Mouse (Mus musculus): Measurements from ENCODE around the gene Man1a. TPM values are rescaled to one million over a fixed set of nuclear protein-coding genes. Genes with fewer than 3 reads are reported as not detected.

Man1a gene
- total and polyA plus RNA-seq, 3 experiments, result 6.9 to 43.2 (median 40.1) TPM

GRCm38 (mm10) chr10:54103671-54104070, 27.3 kb upstream of the Man1a start:
- no peaks in the 10 kb centered on the region for H3K27me3 ChIP-seq (ENCODE audit: control insufficient read depth, insufficient read depth, low read length)
- H3K27ac ChIP-seq, result no peak overlapping the region
- intact Hi-C loops (cut with DNase I), result no loop called here
- DNase-seq, result no peak
- H3K4me3 ChIP-seq, result no peak overlapping the region
- 81% methylated on average over 4 of the region's 4 CpGs for WGBS
- H3K9ac ChIP-seq (ENCODE audit: low read depth, low read length), result no peak overlapping the region
- no peak for TF ChIP-seq CTCF (IDR thresholded peaks at IDR 0.05)
- TF ChIP-seq POLR2A (IDR thresholded peaks at IDR 0.05; ENCODE audit: insufficient read depth, low read depth, low read length), result no peak
- H3K36me3 ChIP-seq (ENCODE audit: control insufficient read depth, insufficient read depth, low read length), result no peaks in the 10 kb centered on the region
- no peaks in the 10 kb centered on the region for H3K4me1 ChIP-seq (ENCODE audit: control insufficient read depth, insufficient read depth, low read length)
- H3K79me2 ChIP-seq (replicated peaks; ENCODE audit: control insufficient read depth, insufficient read depth, low read length), result no peaks in the 10 kb centered on the region

- H3K36me3 ChIP-seq (ENCODE audit: control insufficient read depth, insufficient read depth, low read length), result no peaks in the 10 kb centered on the region
- intact Hi-C loops (cut with DNase I), result no loop called here
- H3K79me2 ChIP-seq (replicated peaks; ENCODE audit: control insufficient read depth, insufficient read depth, low read length), result no peaks in the 10 kb centered on the region
- H3K27ac ChIP-seq, result no peak overlapping the region
- no peaks in the 10 kb centered on the region for H3K27me3 ChIP-seq (ENCODE audit: control insufficient read depth, insufficient read depth, low read length)
- H3K4me1 ChIP-seq (ENCODE audit: control insufficient read depth, insufficient read depth, low read length), result no peaks in the 10 kb centered on the region
- no peak for DNase-seq
- H3K4me3 ChIP-seq, result no peak overlapping the region
- H3K9ac ChIP-seq (ENCODE audit: low read depth, low read length), result no peak overlapping the region
- TF ChIP-seq EP300 (IDR thresholded peaks at IDR 0.05; ENCODE audit: insufficient read depth, low read depth, low read length), result no peak
Measured at GRCm38 (mm10) chr10:54092081-54092480, 15.7 kb upstream of the Man1a start.

- 86% methylated on average over 6 of the region's 6 CpGs for WGBS
Measured at GRCm38 (mm10) chr10:54089923-54090322, 13.5 kb upstream of the Man1a start.

GRCm38 (mm10) chr10:54087346-54087745, 10.9 kb upstream of the Man1a start:
- intact Hi-C loops (cut with DNase I), result no loop called here
- H3K9ac ChIP-seq (ENCODE audit: low read depth, low read length), result no peak overlapping the region
- no peaks in the 10 kb centered on the region for H3K27me3 ChIP-seq (ENCODE audit: control insufficient read depth, insufficient read depth, low read length)
- no peaks in the 10 kb centered on the region for H3K36me3 ChIP-seq (ENCODE audit: control insufficient read depth, insufficient read depth, low read length)
- H3K4me3 ChIP-seq, result no peak overlapping the region
- H3K79me2 ChIP-seq (replicated peaks; ENCODE audit: control insufficient read depth, insufficient read depth, low read length), result no peaks in the 10 kb centered on the region
- no peaks in the 10 kb centered on the region for H3K4me1 ChIP-seq (ENCODE audit: control insufficient read depth, insufficient read depth, low read length)
- no peak overlapping the region for H3K27ac ChIP-seq
- no peak for TF ChIP-seq CTCF (IDR thresholded peaks at IDR 0.05)
- TF ChIP-seq EP300 (IDR thresholded peaks at IDR 0.05; ENCODE audit: insufficient read depth, low read depth, low read length), result no peak
- TF ChIP-seq POLR2A (IDR thresholded peaks at IDR 0.05; ENCODE audit: insufficient read depth, low read depth, low read length), result no peak
- DNase-seq, result no peak
- WGBS, result 70% methylated on average over 3 of the region's 3 CpGs

More at GRCm38 (mm10) chr10:54089923-54090322, 13.5 kb upstream of the Man1a start:
- H3K36me3 ChIP-seq (ENCODE audit: control insufficient read depth, insufficient read depth, low read length), result no peaks in the 10 kb centered on the region
- DNase-seq, result no peak
- TF ChIP-seq CTCF (IDR thresholded peaks at IDR 0.05) (no peak), POLR2A (IDR thresholded peaks at IDR 0.05; ENCODE audit: insufficient read depth, low read depth, low read length) (no peak), EP300 (IDR thresholded peaks at IDR 0.05; ENCODE audit: insufficient read depth, low read depth, low read length) (no peak)
- no peak overlapping the region for H3K9ac ChIP-seq (ENCODE audit: low read depth, low read length)
- no peak overlapping the region for H3K4me3 ChIP-seq
- H3K4me1 ChIP-seq (ENCODE audit: control insufficient read depth, insufficient read depth, low read length), result no peaks in the 10 kb centered on the region
- intact Hi-C loops (cut with DNase I), result no loop called here
- no peaks in the 10 kb centered on the region for H3K27me3 ChIP-seq (ENCODE audit: control insufficient read depth, insufficient read depth, low read length)
- H3K79me2 ChIP-seq (replicated peaks; ENCODE audit: control insufficient read depth, insufficient read depth, low read length), result no peaks in the 10 kb centered on the region
- H3K27ac ChIP-seq, result no peak overlapping the region

- H3K27ac ChIP-seq, result no peak overlapping the region
- no peaks in the 10 kb centered on the region for H3K27me3 ChIP-seq (ENCODE audit: control insufficient read depth, insufficient read depth, low read length)
- no peaks in the 10 kb centered on the region for H3K79me2 ChIP-seq (replicated peaks; ENCODE audit: control insufficient read depth, insufficient read depth, low read length)
- H3K36me3 ChIP-seq (ENCODE audit: control insufficient read depth, insufficient read depth, low read length), result no peaks in the 10 kb centered on the region
- H3K9ac ChIP-seq (ENCODE audit: low read depth, low read length), result no peak overlapping the region
- 88% methylated on average over 2 of the region's 2 CpGs for WGBS
- H3K4me3 ChIP-seq, result no peak overlapping the region
- DNase-seq, result no peak
- H3K4me1 ChIP-seq (ENCODE audit: control insufficient read depth, insufficient read depth, low read length), result no peaks in the 10 kb centered on the region
- intact Hi-C loops (cut with DNase I), result no loop called here
- TF ChIP-seq CTCF (IDR thresholded peaks at IDR 0.05) (no peak), EP300 (IDR thresholded peaks at IDR 0.05; ENCODE audit: insufficient read depth, low read depth, low read length) (no peak), POLR2A (IDR thresholded peaks at IDR 0.05; ENCODE audit: insufficient read depth, low read depth, low read length) (no peak)
Measured at GRCm38 (mm10) chr10:54085073-54085472, 8.7 kb upstream of the Man1a start.

GRCm38 (mm10) chr10:54077005-54077404, 596 bp upstream of the Man1a start:
- no peak overlapping the region for H3K9ac ChIP-seq (ENCODE audit: low read depth, low read length)
- H3K27ac ChIP-seq, result peak overlapping the region; percentile 94; the same call in 1 of the 2 replicates
- DNase-seq, result no peak
- peaks cover 10% of the 10 kb centered on the region for H3K4me1 ChIP-seq (ENCODE audit: control insufficient read depth, insufficient read depth, low read length)
- no peaks in the 10 kb centered on the region for H3K27me3 ChIP-seq (ENCODE audit: control insufficient read depth, insufficient read depth, low read length)
- WGBS, result 40% methylated on average over 3 of the region's 3 CpGs
- H3K4me3 ChIP-seq, result no peak overlapping the region; the same call in 1 of the 2 replicates
- H3K36me3 ChIP-seq (ENCODE audit: control insufficient read depth, insufficient read depth, low read length), result no peaks in the 10 kb centered on the region; the same call in 1 of the 2 replicates
- H3K79me2 ChIP-seq (replicated peaks; ENCODE audit: control insufficient read depth, insufficient read depth, low read length), result peaks cover 3% of the 10 kb centered on the region; the same call in 1 of the 2 replicates
- intact Hi-C loops (cut with DNase I), result loop anchor here (5.0 to 10.0 kb wide), 2 partner anchors 215 to 452 kb away; no protein-coding TSS in a partner anchor
- TF ChIP-seq POLR2A (IDR thresholded peaks at IDR 0.05; ENCODE audit: insufficient read depth, low read depth, low read length) (no peak), CTCF (IDR thresholded peaks at IDR 0.05) (peak; percentile 64), EP300 (IDR thresholded peaks at IDR 0.05; ENCODE audit: insufficient read depth, low read depth, low read length) (no peak)

Measured in heart, adult 2 months (tissue).